Mouse (Mus musculus): ENCODE measurements around the gene Gcsh. TPM values are rescaled to one million over a fixed set of nuclear protein-coding genes. Genes with fewer than 3 reads are reported as not detected.

The Gcsh gene
- polyA plus RNA-seq, 1 experiment from 2014 or later: 88.3 TPM

DNA sequence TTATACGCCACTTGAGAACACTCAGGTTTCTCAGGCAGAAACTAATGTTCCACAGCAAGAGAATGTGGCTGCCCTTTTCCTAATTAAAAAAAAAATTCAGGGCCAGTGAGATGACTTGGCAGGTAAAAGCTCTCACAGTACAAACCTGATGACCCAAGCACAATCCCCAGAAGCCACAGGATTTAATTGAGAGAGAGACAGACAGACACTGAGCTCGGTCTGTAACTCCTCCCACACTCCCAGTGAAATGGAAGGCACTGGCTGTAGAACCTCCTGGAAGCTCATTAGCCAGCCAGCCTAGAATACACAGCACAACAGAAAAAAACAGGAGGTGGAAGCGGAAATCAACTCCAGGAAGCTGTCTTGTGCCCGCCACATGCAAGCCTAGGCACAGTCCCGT, 17.7 kb downstream of the Gcsh start:
- whole genome bisulfite sequencing: 56% methylated on average over 5 of the region's 5 CpGs
- H3K4me1 ChIP-seq (ENCODE audit: control insufficient read depth in 2 of 2, insufficient read depth in 2 of 2, low read length in 2 of 2): peaks cover 9 to 12% of the 10 kb centered on the region in 2 experiments
- no peaks in the 10 kb centered on the region for H3K9me3 ChIP-seq (ENCODE audit: control insufficient read depth, low read length)
- H3K4me3 ChIP-seq (ENCODE audit: control insufficient read depth in 1 of 2, insufficient read depth in 1 of 2, low read depth in 1 of 2, low read length in 2 of 2): no peak overlapping the region
- H3K36me3 ChIP-seq (ENCODE audit: control insufficient read depth, insufficient read depth, low read length): no peaks in the 10 kb centered on the region
- no peaks in the 10 kb centered on the region for H3K27me3 ChIP-seq (ENCODE audit: control insufficient read depth, insufficient read depth, low read length)
- no peak for ATAC-seq (ENCODE audit: insufficient number of reproducible peaks, insufficient read depth, low FRiP score, low read depth)
- no peak overlapping the region for H3K27ac ChIP-seq (replicated peaks in 1 of 2; ENCODE audit: control insufficient read depth in 1 of 2, insufficient read depth in 1 of 2, low read depth in 2 of 2, low read length in 2 of 2)
- H3K9ac ChIP-seq (ENCODE audit: low read length): no peak overlapping the region
- no peak overlapping the region for H3K4me2 ChIP-seq (ENCODE audit: low read length)

- Histone ChIP-seq H3K27me3 (ENCODE audit: control insufficient read depth, insufficient read depth, low read length) (no peaks in the 10 kb centered on the region), H3K4me2 (ENCODE audit: low read length) (no peak overlapping the region), H3K4me1 (ENCODE audit: control insufficient read depth in 2 of 2, insufficient read depth in 2 of 2, low read length in 2 of 2) (peaks cover 8 to 11% of the 10 kb centered on the region in 2 experiments), H3K9ac (ENCODE audit: low read length) (no peak overlapping the region), H3K4me3 (ENCODE audit: control insufficient read depth in 1 of 2, insufficient read depth in 1 of 2, low read depth in 1 of 2, low read length in 2 of 2) (no peak overlapping the region), H3K27ac (replicated peaks in 1 of 2; ENCODE audit: control insufficient read depth in 1 of 2, insufficient read depth in 1 of 2, low read depth in 2 of 2, low read length in 2 of 2) (no peak overlapping the region), H3K36me3 (ENCODE audit: control insufficient read depth, insufficient read depth, low read length) (no peaks in the 10 kb centered on the region), H3K9me3 (ENCODE audit: control insufficient read depth, low read length) (no peaks in the 10 kb centered on the region)
- ATAC-seq (ENCODE audit: insufficient number of reproducible peaks, insufficient read depth, low FRiP score, low read depth): no peak
- 41% methylated on average over 5 of the region's 5 CpGs for WGBS
Measured at GRCm38 (mm10) chr8:116975066-116975465, 18.3 kb downstream of the Gcsh start.

DNA sequence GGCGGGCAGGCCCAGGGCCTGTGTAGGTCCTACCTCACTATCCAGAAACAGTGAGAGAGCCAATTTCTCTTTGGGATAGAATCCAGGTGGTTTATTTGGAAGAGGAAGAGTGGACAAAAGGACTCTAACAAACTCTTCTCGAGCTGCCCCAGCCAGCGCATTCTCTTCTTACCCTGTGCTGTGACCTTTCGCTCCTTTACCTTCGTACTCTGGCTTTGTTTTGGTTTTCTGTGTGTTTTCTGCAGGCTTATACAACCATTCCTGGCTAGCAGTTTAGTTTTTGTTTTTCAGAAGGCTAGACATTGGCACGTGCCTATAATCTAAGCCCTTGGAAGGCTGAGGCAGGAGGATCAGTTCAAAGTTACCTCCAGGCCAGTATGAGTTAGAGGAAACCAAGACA, 23.8 kb downstream of the Gcsh start:
- H3K27ac ChIP-seq (replicated peaks in 1 of 2; ENCODE audit: control insufficient read depth in 1 of 2, insufficient read depth in 1 of 2, low read depth in 2 of 2, low read length in 2 of 2): no peak overlapping the region
- H3K4me1 ChIP-seq (ENCODE audit: control insufficient read depth in 2 of 2, insufficient read depth in 2 of 2, low read length in 2 of 2): no peaks in the 10 kb centered on the region
- no peak overlapping the region for H3K4me2 ChIP-seq (ENCODE audit: low read length)
- WGBS: 87% methylated on average over 6 of the region's 6 CpGs
- no peak overlapping the region for H3K4me3 ChIP-seq (ENCODE audit: control insufficient read depth in 1 of 2, insufficient read depth in 1 of 2, low read depth in 1 of 2, low read length in 2 of 2)
- no peaks in the 10 kb centered on the region for H3K27me3 ChIP-seq (ENCODE audit: control insufficient read depth, insufficient read depth, low read length)
- H3K9ac ChIP-seq (ENCODE audit: low read length): no peak overlapping the region
- no peaks in the 10 kb centered on the region for H3K36me3 ChIP-seq (ENCODE audit: control insufficient read depth, insufficient read depth, low read length)
- H3K9me3 ChIP-seq (ENCODE audit: control insufficient read depth, low read length): no peaks in the 10 kb centered on the region
- ATAC-seq (ENCODE audit: insufficient number of reproducible peaks, insufficient read depth, low FRiP score, low read depth): no peak

GRCm38 (mm10) chr8:116954415-116954814, 38.9 kb downstream of the Gcsh start:
- WGBS: 93% methylated on average over 9 of the region's 9 CpGs
- Histone ChIP-seq H3K27ac (replicated peaks in 1 of 2; ENCODE audit: control insufficient read depth in 1 of 2, insufficient read depth in 1 of 2, low read depth in 2 of 2, low read length in 2 of 2) (no peak overlapping the region), H3K4me3 (ENCODE audit: control insufficient read depth in 1 of 2, insufficient read depth in 1 of 2, low read depth in 1 of 2, low read length in 2 of 2) (no peak overlapping the region), H3K27me3 (ENCODE audit: control insufficient read depth, insufficient read depth, low read length) (no peaks in the 10 kb centered on the region), H3K36me3 (ENCODE audit: control insufficient read depth, insufficient read depth, low read length) (peaks cover 67% of the 10 kb centered on the region), H3K4me1 (ENCODE audit: control insufficient read depth in 2 of 2, insufficient read depth in 2 of 2, low read length in 2 of 2) (peaks cover 4 to 14% of the 10 kb centered on the region in 2 experiments; a peak in 3 of 4 replicates), H3K4me2 (ENCODE audit: low read length) (no peak overlapping the region), H3K9me3 (ENCODE audit: control insufficient read depth, low read length) (no peaks in the 10 kb centered on the region), H3K9ac (ENCODE audit: low read length) (no peak overlapping the region)
- no peak for ATAC-seq (ENCODE audit: insufficient number of reproducible peaks, insufficient read depth, low FRiP score, low read depth)

GRCm38 (mm10) chr8:116952428-116952827, 40.9 kb downstream of the Gcsh start:
- Histone ChIP-seq H3K9ac (ENCODE audit: low read length) (no peak overlapping the region), H3K9me3 (ENCODE audit: control insufficient read depth, low read length) (no peaks in the 10 kb centered on the region), H3K36me3 (ENCODE audit: control insufficient read depth, insufficient read depth, low read length) (peaks cover 47% of the 10 kb centered on the region), H3K27me3 (ENCODE audit: control insufficient read depth, insufficient read depth, low read length) (no peaks in the 10 kb centered on the region), H3K4me1 (ENCODE audit: control insufficient read depth in 2 of 2, insufficient read depth in 2 of 2, low read length in 2 of 2) (peaks cover 10 to 24% of the 10 kb centered on the region in 2 experiments), H3K4me2 (ENCODE audit: low read length) (no peak overlapping the region), H3K27ac (replicated peaks in 1 of 2; ENCODE audit: control insufficient read depth in 1 of 2, insufficient read depth in 1 of 2, low read depth in 2 of 2, low read length in 2 of 2) (no peak overlapping the region), H3K4me3 (ENCODE audit: control insufficient read depth in 1 of 2, insufficient read depth in 1 of 2, low read depth in 1 of 2, low read length in 2 of 2) (no peak overlapping the region)
- 92% methylated on average over 8 of the region's 8 CpGs for WGBS
- ATAC-seq (ENCODE audit: insufficient number of reproducible peaks, insufficient read depth, low FRiP score, low read depth): no peak

GRCm38 (mm10) chr8:116951778-116952177, 41.6 kb downstream of the Gcsh start:
- no peaks in the 10 kb centered on the region for H3K9me3 ChIP-seq (ENCODE audit: control insufficient read depth, low read length)
- H3K4me1 ChIP-seq (ENCODE audit: control insufficient read depth in 2 of 2, insufficient read depth in 2 of 2, low read length in 2 of 2): peaks cover 14 to 30% of the 10 kb centered on the region in 2 experiments
- no peaks in the 10 kb centered on the region for H3K27me3 ChIP-seq (ENCODE audit: control insufficient read depth, insufficient read depth, low read length)
- H3K36me3 ChIP-seq (ENCODE audit: control insufficient read depth, insufficient read depth, low read length): peaks cover 40% of the 10 kb centered on the region
- no peak for ATAC-seq (ENCODE audit: insufficient number of reproducible peaks, insufficient read depth, low FRiP score, low read depth)
- H3K4me3 ChIP-seq (ENCODE audit: control insufficient read depth in 1 of 2, insufficient read depth in 1 of 2, low read depth in 1 of 2, low read length in 2 of 2): no peak overlapping the region
- WGBS: 88% methylated on average over 2 of the region's 2 CpGs
- H3K27ac ChIP-seq (replicated peaks in 1 of 2; ENCODE audit: control insufficient read depth in 1 of 2, insufficient read depth in 1 of 2, low read depth in 2 of 2, low read length in 2 of 2): no peak overlapping the region
- no peak overlapping the region for H3K9ac ChIP-seq (ENCODE audit: low read length)
- H3K4me2 ChIP-seq (ENCODE audit: low read length): no peak overlapping the region

GRCm38 (mm10) chr8:116951369-116951768, 42.0 kb downstream of the Gcsh start:
- 34% methylated on average over 5 of the region's 5 CpGs for WGBS
- H3K27ac ChIP-seq (replicated peaks in 1 of 2; ENCODE audit: control insufficient read depth in 1 of 2, insufficient read depth in 1 of 2, low read depth in 2 of 2, low read length in 2 of 2): no peak overlapping the region

DNA sequence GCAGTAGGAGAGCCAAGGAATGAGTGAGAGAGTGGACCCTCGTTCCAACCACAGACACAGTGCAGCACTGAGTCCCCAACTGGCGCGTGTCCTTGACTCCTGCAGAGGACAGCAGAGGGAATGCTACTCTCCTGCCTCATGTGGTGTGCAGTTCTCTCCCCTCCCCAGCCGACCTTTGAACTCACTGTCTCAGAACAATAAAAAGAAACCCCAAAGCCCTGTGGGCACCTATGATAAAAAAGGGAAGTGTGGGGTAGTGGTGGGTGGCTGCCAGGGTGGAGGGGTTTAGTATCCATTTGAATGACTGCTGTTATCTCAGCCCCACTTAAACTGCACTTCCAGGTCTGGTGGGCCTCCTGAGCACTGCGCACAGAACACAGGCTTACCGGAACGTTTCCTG, 45.7 kb downstream of the Gcsh start:
- Histone ChIP-seq H3K9me3 (ENCODE audit: control insufficient read depth, low read length) (no peaks in the 10 kb centered on the region), H3K9ac (ENCODE audit: low read length) (no peak overlapping the region; the same call in 1 of the 2 replicates), H3K36me3 (ENCODE audit: control insufficient read depth, insufficient read depth, low read length) (no peaks in the 10 kb centered on the region), H3K4me3 (ENCODE audit: control insufficient read depth in 1 of 2, insufficient read depth in 1 of 2, low read depth in 1 of 2, low read length in 2 of 2) (no peak overlapping the region), H3K27me3 (ENCODE audit: control insufficient read depth, insufficient read depth, low read length) (no peaks in the 10 kb centered on the region), H3K4me1 (ENCODE audit: control insufficient read depth in 2 of 2, insufficient read depth in 2 of 2, low read length in 2 of 2) (peaks cover 29 to 59% of the 10 kb centered on the region in 2 experiments), H3K4me2 (ENCODE audit: low read length) (peak overlapping the region; percentile 23), H3K27ac (replicated peaks in 1 of 2; ENCODE audit: control insufficient read depth in 1 of 2, insufficient read depth in 1 of 2, low read depth in 2 of 2, low read length in 2 of 2) (peak overlapping the region; percentile 28 to 90)
- ATAC-seq (ENCODE audit: insufficient number of reproducible peaks, insufficient read depth, low FRiP score, low read depth): no peak
- WGBS: 42% methylated on average over 7 of the region's 7 CpGs

More at GRCm38 (mm10) chr8:116951369-116951768, 42.0 kb downstream of the Gcsh start:
- peak; percentile 47; the same call in 1 of the 2 replicates for ATAC-seq (ENCODE audit: insufficient number of reproducible peaks, insufficient read depth, low FRiP score, low read depth)
- Histone ChIP-seq H3K9me3 (ENCODE audit: control insufficient read depth, low read length) (no peaks in the 10 kb centered on the region), H3K4me3 (ENCODE audit: control insufficient read depth in 1 of 2, insufficient read depth in 1 of 2, low read depth in 1 of 2, low read length in 2 of 2) (no peak overlapping the region), H3K4me2 (ENCODE audit: low read length) (no peak overlapping the region), H3K36me3 (ENCODE audit: control insufficient read depth, insufficient read depth, low read length) (peaks cover 36% of the 10 kb centered on the region), H3K9ac (ENCODE audit: low read length) (no peak overlapping the region), H3K4me1 (ENCODE audit: control insufficient read depth in 2 of 2, insufficient read depth in 2 of 2, low read length in 2 of 2) (peaks cover 18 to 34% of the 10 kb centered on the region in 2 experiments), H3K27me3 (ENCODE audit: control insufficient read depth, insufficient read depth, low read length) (no peaks in the 10 kb centered on the region)

Measured in heart, embryonic 14.5 days (tissue).